Mouse (Mus musculus) layer of hippocampus, postnatal 25 days (tissue): ENCODE results near the gene Sephs1. TPM values are rescaled to one million over a fixed set of nuclear protein-coding genes. Genes with fewer than 3 reads are reported as not detected.
A peak's percentile ranks its signal among the peaks of the same experiment; 100 is the strongest.

ENCODE experiments used
- DNase-seq, 2 experiments: peaks; one replicate each; pipeline ENCODE4 v3.0.0; 2022; ENCODE audit warnings: mixed read lengths in 2 of 2, low spot score in 1 of 2; ENCODE audit errors: extremely low spot score in 1 of 2
- total RNA-seq, 2 experiments: library from RNA; stranded (reverse); gene quantifications; 2 replicates each; pipeline ENCODE4 v1.2.3; 2021

The Sephs1 gene
- total RNA-seq, result 10 to 100 TPM; 23.5 to 27.3 TPM

DNA sequence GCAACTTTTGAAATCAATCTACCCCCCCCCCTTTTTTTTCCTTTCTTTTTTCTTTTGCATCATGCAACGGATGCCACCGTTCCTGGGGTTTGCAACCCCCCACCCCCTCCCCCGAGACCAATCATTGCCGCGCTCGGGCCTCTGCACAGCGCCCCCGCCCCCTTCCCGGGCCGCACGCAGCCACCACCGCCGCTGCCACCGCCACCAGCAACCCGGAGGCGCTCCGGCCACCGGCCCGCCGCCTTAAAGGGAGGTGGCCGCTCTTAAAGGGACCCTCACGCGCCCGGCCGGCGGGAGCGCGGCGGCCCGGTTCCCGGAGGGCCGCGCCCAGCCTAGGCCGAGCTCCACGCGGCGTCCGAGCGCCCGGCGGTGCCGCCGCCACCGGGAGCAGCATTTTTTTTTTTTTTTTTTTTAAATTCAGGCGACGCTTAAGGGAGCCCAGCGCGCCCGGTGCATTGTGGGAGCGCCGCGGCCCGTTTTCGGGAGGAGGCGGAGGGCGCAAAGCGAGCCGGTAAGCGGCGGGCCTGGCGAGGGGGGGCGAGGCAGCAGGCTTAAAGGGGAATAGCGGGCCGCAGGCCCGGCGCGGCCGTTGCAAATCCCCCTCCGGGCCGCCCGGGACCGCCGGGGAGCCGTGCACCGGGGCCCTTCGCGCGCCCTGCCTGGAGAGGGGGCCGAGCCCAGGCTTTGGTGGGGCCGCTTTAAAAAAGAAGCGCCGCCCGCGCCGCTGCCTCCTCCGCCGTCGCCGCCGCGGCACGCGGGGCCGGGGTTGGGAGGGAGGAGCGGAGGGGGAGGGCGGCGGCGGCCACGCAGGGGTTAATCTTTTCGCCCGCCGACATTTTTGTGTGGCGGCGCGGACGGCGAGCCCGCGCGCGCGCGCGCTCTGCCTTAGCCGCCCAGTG lies at the start of gene Sephs1:
Gene Sephs1 (plus strand): TSS at position 215 of the 899 bp plus-strand sequence.
- DNase-seq, result peak; percentile 68 to 82

DNA sequence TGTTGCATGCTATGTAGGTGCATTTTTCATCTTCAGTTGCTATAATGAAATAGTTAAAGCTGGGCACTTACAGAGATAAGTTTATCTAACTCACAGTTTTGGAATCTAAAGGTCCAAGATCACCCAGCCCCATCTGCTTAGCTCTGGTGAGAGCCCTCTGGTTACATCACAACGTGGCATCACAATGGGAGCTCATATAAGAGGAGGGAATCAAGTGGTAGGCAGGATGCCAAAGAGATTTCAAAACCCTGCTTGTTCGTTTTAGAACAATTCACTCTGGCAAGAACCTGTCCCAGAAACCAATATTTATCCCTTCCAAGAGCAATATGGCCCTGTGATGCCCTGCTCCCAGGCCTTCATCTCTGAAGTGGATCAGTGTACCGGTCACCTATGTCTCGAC lies 49.2 kb upstream of the Sephs1 start:
- DNase-seq, result no peak

DNA sequence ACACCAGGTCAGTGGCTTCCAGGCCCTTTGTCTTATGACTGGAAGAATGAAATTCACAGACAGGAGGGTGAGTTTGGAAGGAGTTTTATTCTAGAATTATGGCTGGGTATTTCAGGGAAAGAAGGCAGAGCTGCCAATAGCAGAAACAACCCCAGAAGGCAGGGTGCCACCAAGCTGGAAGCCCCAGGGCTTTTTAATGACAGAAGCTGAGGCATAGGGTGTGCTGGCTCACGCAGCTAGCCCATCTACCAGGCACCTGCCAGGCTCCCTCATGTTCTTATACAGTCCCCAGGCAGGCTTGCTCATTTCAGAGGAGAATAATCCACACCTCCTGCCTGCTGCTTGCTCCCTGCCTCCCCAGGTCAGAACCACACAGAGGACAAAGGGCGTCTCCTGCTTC lies 31.9 kb upstream of the Sephs1 start:
- DNase-seq, result no peak

DNA sequence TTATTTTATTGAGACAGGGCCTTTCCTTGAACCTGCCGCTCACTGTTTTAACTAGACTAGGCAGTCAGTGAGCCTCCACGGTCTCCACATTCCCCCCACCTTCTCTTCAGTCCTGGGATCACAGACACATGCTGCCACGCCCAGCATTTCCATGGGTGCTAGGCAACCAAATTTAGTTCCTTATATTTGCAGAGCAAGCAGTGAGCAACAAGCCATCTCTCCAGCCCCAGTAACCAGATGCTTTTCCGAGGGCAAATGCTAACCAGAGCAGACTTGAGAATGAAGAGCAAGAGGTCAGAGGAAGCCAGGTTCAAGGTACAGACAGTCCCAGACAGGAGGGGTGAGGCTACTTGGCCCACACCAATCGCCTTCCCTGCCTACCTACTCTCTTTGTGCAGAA lies 24.2 kb upstream of the Sephs1 start:
- no peak for DNase-seq

DNA sequence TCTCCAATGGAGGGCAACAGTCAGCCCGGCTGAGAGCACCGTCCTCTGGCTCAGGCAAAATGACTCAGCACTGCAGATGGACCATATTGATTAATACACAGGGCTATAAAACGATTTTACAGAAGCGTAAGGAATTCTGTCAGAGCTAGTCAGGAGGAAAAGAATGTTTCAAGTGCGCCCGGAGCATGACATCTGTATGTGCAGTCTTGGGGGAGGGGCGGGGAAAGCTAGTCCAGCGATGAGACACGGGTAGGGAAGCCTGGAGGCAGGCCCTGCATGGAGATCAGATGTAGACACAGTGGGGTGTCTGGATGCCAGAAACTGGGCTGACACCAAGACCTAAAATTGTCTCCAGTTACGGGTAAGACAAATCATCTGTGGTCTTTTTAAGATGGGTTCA lies 23.2 kb upstream of the Sephs1 start:
- no peak for DNase-seq

DNA sequence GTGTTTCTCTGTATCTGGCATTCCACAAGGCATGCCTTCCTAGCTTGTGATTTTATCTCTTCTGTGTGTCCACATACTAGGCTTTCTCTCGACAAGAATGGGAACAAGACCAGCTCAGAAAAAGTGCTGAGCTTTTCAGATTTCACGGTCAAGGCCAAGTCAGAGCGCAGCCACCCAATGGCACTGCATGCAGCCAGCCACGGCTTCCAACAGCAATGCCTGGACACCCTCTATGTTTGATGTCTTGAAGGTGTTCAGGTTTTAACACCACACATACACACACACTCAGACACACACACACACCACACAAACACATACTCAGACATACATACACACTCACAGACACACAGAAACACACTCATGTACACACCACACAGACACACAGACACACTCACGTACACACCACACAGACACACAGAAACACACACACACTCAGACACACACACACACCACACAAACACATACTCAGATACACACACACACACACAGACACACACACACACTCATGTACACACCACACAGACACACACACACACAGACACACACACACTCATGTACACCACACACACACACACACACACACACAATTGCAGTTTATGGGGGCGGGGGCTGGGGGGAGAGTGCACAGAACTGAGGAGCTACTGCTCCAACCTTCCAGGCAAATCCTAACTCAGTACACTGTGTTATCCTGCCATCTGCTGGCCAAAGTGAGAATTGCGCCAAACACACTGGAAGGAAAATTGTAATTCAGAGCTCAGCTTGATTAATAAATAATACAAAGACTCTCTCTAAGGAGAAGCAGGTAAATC lies 17.2 kb upstream of the Sephs1 start:
- DNase-seq, result peak; percentile 77 to 97

DNA sequence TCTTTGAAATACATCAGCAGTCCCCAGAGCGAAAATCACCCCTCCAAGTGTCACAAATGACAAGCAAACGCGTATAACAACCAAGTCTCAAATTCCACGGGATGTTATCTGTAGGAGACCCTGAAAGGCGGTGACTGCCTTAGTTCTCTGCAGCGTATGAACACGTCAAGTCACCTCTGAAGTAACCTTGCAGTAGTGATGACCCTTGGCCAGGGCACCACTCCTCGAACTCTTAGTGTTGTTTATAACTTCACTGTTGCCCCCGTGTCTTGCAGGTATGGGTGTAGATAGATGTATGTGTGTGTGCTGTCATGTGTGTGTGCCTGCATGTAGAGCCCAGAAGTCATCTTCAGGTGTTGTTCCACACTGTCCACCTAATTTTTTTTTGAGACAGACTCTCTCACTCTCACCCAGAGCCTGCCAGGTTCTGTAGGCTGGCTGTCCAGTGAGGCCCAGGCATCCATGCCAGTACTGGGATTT lies 16.5 kb upstream of the Sephs1 start:
- DNase-seq, result no peak

DNA sequence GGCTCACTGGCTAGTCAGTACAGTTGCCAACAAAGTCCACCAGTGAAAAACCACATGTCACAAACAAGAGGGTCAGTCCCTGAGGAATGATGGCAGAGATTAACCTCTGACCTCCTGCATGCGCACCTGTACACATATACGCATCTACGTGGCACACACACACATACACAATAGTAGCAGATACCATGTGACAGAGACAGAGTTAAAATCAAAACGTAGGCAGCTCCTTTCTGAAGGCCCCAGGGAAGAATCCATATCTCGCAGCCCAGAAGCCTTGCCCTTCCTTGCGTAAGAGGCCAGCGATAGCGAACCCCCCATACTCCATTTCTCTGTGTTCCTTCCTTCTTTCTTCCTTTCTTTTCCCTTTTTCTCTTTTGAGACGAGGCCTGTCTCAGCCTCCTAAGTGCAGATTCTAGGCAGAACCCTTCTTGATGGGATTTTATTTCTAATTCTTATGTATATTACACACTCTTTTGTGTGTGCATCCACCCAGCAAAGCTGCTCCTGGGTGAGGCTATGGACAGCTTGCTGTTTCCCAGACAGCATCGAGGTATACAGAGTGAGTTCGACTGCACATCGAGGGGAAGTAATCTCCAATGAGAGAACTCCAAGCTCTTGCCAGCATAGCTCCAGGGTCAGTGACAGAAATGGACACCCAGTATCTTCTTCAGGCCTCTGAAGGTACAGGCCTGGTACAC lies 13.2 kb upstream of the Sephs1 start:
- DNase-seq, result no peak

DNA sequence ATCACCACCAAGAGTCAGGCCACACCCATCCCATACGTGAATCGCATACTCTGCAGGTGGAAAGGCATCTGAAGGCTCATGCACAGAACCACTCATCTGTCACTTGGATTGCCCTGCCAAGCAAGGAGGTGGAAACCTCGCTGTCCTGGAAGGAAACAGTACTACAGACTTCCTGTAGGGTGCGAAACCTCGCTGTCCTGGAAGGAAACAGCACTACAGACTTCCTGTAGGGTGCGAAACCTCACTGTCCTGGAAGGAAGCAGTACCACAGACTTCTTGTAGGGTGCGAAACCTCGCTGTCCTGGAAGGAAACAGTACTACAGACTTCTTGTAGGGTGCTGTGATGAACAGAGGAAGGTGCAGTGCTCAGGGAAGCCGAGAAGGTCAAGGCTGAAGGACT lies 8.6 kb upstream of the Sephs1 start:
- no peak for DNase-seq

DNA sequence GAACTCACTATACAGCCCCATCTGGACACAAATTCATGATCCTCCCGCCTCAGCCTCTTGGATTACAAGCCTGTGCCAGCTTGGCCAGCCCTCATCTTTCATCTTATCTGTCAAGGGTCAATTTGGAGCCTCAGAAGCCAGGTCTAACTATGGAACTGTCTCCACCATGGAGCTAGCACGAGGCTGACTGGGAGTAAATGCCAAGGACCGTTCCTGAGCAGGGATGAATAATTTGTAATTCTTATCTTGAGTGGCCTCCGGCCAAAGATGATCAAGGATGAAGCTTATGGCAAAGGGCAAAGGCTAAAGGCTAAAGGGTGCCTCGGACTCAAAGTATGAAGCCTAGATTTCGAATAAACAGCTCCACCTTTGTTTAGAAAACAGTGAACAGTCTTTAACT lies 8.0 kb upstream of the Sephs1 start:
- no peak for DNase-seq

DNA sequence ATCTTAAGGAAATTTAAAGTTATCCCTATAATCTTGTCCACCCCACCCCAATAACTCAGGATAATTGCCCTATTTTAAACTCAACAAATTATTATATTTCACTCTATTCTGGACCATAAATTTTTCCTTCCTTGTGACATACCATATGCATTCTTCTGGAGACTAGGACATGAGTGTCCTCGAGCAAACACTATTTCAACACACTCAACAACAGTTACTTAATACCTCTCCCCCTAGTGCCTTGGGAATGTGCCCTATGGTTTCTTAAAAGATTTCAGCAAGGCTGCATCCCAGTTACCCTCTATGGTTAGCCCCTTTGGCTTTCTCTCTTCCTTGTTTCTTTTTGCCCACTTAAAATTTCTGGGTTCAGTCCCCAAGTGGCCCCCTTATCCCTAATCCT lies 6.3 kb upstream of the Sephs1 start:
- DNase-seq, result no peak

DNA sequence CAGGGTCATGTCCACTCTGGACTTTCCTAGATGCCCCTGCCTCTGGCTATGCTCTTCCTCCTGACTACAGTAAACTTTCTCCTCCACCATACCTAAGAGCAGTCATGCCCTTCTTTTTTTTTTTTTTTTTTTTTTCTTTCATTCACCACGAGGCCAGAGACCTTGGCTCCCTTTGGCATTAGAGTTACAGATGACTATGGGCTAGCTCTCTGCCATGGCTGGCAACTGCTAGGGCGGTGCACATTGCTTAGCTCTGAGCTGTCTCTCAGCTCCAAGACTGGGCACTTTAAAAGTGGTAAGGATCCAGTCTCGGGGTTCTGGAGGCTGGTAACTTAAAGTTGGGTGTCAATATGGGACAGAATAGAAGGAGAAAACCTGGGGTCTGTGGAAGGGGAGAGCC lies 5.2 kb upstream of the Sephs1 start:
- no peak for DNase-seq

DNA sequence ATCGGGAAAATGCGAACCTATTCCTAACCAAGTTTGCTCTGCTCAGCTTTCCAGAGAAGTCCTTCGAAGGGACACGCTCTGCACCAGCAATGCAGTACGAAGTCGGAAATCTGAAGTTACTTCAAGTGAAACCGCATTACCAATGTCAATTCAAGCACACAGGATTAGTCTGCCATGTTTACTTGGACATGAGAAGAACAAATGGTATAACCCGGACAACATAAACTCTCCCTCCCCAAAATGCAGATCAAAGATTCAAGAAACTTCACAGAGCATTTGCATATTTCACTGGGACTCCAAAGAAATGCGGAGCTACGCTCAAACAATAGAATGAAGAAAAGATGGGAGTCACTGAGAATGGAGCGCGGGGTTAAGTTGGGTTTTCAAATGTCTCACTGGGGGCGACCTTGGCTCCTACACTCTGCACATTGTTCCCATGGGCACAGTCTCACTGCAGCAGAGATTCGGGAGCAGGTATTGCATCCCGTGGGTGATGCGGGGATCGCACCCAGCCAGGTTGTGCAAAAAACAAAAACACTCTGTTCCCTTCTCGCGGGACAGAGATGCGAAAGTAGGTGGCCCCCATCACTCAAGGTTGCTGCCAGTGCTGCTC lies 521 bp upstream of the Sephs1 start:
- peak; percentile 14 to 15 for DNase-seq

DNA sequence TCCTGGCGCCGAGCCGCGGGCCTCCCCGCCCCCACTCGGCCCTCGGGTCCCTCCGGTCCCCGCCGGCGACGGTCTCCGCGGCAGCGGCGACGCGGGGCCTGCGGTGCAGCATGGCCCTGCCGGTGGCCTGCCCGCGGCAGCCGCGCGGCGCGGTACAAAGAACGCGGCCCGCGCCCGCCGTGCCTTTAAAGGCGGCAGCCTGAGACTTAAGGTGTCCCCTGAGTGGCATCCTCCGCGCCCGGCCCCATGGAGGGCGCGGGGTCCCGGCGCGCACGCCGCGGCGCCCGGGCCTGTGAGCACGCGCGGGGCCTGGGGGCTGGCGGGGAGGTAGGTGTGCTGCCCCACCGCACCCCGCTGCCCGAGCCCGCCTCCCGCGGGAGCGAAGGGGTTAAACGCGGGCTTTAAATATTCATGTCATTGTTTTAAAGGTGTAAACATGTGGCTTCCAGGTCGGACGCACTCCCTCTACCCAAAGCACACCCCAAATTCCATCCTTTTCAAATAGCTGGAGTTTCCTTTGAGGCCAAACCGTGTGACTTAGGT lies 956 bp downstream of the Sephs1 start:
- DNase-seq, result peak in 1 of 2 experiments; percentile 57

DNA sequence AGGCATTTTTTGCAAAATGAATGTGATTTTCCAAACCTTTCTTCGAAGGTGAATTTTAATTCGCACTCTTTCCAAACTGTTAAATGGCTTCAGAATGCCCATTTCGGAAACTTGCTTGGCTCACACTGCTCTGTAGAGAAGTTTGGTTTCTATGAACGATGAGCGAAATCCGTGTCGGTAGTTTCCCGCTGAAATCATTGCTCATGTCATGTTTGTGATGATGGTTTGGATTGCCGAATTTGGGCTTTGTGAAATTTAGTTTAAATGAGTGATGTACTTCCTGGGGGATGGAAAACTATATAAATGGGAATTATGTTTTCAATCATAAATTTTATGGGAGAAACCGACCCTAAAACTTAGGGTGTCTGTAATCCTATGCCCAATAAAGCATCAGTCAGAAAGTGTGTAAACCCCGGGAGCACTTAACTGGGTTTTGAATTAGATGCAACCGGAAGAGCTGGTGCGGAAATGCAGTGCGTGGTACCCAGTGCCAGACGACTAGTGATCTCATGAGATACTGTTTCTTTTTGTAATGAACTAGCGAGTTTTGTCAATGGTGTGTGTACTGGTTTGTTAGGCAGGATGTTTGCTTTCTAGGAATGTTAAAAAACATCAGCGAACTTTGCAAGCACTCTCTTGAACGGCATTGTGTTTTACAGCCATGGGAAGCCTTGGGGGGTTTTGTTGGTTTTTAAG lies 1.8 kb downstream of the Sephs1 start:
- no peak for DNase-seq

DNA sequence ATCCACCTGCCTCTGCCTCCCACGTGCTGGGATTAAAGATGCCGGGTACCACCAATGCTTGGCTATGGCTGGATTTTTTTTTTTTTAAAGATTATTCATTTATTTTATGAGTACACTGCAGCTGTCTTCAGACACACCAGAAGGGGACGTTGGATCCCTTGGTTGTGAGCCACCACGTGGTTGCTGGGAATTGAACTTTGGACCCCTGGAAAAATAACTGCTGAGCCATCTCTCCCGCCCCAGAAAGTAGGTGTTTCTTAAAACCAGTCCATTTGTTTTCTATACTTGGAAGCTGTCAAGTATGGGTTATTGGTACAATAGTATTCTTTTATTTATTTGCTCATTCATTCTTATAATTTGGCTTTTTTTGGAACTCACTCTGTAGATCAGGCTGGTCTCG lies 5.5 kb downstream of the Sephs1 start:
- no peak for DNase-seq

DNA sequence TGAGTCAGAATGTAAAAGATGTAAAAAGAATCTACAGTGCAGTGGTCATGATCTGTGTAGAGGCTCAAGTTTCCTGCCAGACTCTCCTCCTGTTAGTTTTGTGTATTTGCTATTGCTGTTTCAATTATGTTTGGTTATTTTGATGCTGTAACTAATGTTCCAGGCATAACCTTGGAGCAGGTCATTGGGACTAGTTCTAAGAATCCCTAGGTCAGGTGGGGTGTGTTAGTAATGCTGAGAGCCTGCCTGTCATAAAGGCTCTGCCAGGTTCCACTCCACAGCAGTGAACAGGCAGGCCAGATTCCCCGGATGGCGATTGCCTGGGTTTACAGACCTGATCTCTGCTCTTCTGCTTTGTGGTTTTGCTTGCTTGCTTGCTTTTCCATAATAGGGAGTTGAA lies 14.2 kb downstream of the Sephs1 start:
- DNase-seq, result no peak

DNA sequence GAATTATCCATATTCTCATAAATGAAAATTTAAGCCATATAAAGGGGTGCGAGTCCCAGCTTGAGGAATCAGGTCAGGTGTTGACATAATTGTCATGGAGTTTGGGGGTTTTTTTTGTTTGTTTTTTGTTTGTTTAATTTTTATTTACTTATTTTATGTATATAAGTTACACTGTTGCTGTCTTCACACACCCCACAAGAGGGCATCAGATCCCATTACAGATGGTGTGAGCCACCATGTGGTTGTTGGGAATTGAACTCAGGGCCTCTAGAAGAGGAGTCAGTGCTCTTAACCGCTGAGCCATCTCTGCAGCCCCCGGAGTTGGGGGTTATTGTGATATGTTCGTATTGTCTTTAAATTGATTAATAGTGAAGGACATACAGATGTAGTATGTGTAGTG lies 15.6 kb downstream of the Sephs1 start:
- no peak for DNase-seq

DNA sequence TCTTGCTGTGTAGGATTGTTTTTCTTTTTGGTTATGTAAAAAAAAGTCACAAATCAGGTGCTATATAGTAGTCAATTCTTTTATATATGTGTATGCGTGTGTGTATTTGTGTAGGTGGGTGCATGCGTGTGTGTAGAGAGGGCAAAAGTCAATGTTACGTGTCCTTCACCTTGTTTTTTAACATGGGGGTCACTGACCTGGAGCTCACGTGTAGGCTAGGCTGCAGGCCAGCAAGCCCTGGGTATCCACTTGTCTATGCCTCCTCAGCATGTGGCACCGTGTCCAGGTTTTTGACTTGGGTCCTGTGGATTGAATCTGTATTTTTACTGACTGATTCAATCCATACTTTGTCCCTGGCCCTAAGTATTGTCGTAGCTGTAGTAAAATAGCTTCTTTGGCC lies 19.3 kb downstream of the Sephs1 start:
- DNase-seq, result no peak

DNA sequence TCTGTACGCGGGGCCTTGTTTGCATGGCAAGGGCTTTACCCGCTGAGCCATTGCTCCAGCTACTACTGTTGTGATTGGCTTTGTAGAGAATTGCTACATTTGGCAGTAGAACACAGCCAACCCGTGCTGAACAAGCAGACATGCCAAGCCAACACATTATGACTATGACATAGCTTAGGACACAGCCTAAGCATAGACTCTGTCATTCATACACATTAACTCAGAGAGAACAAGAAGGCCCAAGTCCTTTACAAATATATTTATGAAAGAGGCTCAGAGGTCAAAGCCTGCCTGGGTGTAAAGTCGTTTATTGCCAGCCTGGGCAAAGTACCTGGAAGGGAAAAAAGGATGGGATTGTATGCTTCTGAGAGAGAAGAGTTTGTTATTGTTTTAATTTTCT lies 21.0 kb downstream of the Sephs1 start:
- no peak for DNase-seq
